Mouse (Mus musculus) small intestine, adult 2 months (tissue): ENCODE measurements at regions not wholly inside any gene's neighbourhood (a gene's known extent, or its start where the extent isn't known, plus 50 kb on each side); places are given as distances from the start of the nearest gene placed in this dataset.

Experiments
- CTCF ChIP-seq: fragments of 200-500 bp; IDR thresholded peaks from 2 replicates; pipeline ENCODE4 v1.5.1; 2012; ENCODE audit warnings: low read depth, mild to moderate bottlenecking, control low read depth, inconsistent platforms, low read length, moderate library complexity, mixed read lengths; ENCODE audit not compliant: insufficient replicate concordance, insufficient read length; ENCODE audit errors: extremely low read depth
- POLR2A ChIP-seq: fragments of 200-500 bp; IDR thresholded peaks from 2 replicates; pipeline ENCODE4 v1.6.1; 2012; ENCODE audit warnings: low read depth, mild to moderate bottlenecking, control low read depth, inconsistent platforms, low read length, moderate library complexity

- TF ChIP-seq CTCF, result no peak
- TF ChIP-seq POLR2A, result no peak
Measured at GRCm38 (mm10) chr9:63051631-63052030, 63.9 kb upstream of the Pias1 start.
